Mouse (Mus musculus): ENCODE data around the gene Hgd.
"Not testable (repeated sequence)": the region's sequence is repeated elsewhere in the genome, so short reads cannot be mapped to it uniquely, and the experiment has no call there.

Hgd gene

GRCm38 (mm10) chr16:37626388-37626949 is 46.5 kb downstream of the Hgd start:
- no peak for DNase-seq (ENCODE audit: low read depth in 2 of 2, low spot score in 2 of 2)

GRCm38 (mm10) chr16:37628336-37628735 is 48.4 kb downstream of the Hgd start:
- DNase-seq (ENCODE audit: low read depth in 2 of 2, low spot score in 2 of 2): no peak

GRCm38 (mm10) chr16:37629011-37629410 is 49.1 kb downstream of the Hgd start:
- no peak for DNase-seq (ENCODE audit: low read depth in 2 of 2, low spot score in 2 of 2)

- DNase-seq (ENCODE audit: low read depth in 2 of 2, low spot score in 2 of 2): no peak
Measured at GRCm38 (mm10) chr16:37634578-37634977, 54.6 kb downstream of the Hgd start.

GRCm38 (mm10) chr16:37635095-37635494 is 55.1 kb downstream of the Hgd start:
- no peak for DNase-seq (ENCODE audit: low read depth in 2 of 2, low spot score in 2 of 2)

DNA sequence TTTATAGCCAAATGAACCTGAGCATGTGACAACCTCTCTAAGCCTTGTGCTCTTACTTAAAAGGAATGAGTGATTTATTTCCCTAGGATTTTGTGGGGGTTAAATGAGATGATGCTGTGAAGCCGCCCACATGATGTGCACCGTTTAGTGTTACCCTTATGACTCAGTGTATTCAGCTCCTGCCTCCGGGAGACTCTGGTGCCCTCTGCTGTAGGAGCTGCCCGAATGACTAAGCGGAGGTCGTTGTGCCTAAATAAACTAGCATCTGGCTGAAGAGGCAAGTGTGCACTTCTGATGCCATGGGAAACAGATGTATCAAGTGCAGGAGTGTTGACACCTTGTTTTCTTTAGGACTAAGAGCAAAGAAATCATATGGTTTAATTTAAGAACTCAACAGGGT is 56.2 kb downstream of the Hgd start:
- no peak for DNase-seq (ENCODE audit: low read depth in 2 of 2, low spot score in 2 of 2)

DNA sequence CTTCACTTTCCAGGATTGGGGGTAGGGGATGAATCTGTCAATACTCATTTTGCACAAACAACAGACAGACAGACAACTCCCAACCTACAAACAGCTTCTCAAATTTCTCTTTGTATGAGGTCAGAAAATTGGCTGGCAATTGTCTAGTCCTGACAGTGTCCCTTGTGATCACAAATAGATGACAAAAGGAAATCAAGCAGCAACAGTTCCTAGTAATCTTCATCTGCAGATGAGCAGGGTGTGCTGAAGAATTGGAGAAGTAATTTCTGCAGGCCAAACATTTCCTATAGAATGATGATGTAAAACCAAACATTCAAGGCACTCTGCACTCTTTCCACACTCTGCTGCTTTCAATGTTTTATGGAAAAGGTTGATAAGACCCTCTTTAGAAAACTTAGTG is 57.8 kb downstream of the Hgd start:
- DNase-seq (ENCODE audit: low read depth in 2 of 2, low spot score in 2 of 2): no peak

DNA sequence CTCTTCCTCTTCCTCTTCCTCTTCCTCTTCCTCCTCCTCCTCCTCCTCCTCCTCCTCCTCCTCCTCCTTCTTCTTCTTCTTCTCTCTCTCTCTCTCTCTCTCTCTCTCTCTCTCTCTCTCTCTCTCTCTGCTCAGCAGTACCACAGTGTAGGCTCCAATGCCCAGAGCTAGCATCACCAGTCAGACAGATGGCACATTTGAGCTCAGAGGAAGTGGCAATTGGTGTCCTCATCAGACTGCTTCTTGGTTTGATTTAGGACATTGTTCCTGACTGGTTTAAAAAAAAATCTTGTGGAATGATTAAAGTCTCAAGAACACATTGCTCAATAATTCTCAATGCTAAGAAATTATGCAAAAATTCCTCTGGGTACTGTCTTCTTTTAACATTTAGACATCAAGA is 60.6 kb downstream of the Hgd start:
- DNase-seq (ENCODE audit: low read depth in 2 of 2, low spot score in 2 of 2): not testable (repeated sequence)

- DNase-seq (ENCODE audit: low read depth in 2 of 2, low spot score in 2 of 2): no peak
Measured at GRCm38 (mm10) chr16:37644486-37644885, 64.5 kb downstream of the Hgd start.

- no peak for DNase-seq (ENCODE audit: low read depth in 2 of 2, low spot score in 2 of 2)
Measured at GRCm38 (mm10) chr16:37645211-37645610, 65.3 kb downstream of the Hgd start.

DNA sequence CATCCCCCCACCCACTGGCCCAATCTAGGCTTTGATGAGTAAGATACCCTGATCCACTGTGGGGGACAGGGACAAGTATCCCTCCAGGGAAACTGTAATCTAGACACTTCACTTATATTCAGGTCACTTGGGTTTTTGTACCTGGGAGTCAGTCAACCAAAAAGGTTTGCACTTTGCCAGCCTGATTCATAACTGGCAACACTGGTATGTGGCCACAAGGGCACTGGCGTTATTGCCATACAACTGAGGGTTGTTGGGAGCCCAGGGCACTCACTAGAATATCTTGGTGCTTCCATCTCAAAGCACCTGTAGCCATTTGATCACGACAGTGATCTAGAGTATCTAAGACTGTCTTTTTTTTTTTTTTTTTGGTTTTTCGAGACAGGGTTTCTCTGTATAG is 65.8 kb downstream of the Hgd start:
- no peak for DNase-seq (ENCODE audit: low read depth in 2 of 2, low spot score in 2 of 2)

- no peak for DNase-seq (ENCODE audit: low read depth in 2 of 2, low spot score in 2 of 2)
Measured at GRCm38 (mm10) chr16:37647067-37647466, 67.1 kb downstream of the Hgd start.

GRCm38 (mm10) chr16:37647936-37648335 is 68.0 kb downstream of the Hgd start:
- DNase-seq (ENCODE audit: low read depth in 2 of 2, low spot score in 2 of 2): no peak

GRCm38 (mm10) chr16:37649068-37649467 is 69.1 kb downstream of the Hgd start:
- DNase-seq (ENCODE audit: low read depth in 2 of 2, low spot score in 2 of 2): no peak

GRCm38 (mm10) chr16:37651467-37651866 is 71.5 kb downstream of the Hgd start:
- no peak for DNase-seq (ENCODE audit: low read depth in 2 of 2, low spot score in 2 of 2)

GRCm38 (mm10) chr16:37652654-37653053 is 72.7 kb downstream of the Hgd start:
- no peak for DNase-seq (ENCODE audit: low read depth in 2 of 2, low spot score in 2 of 2)

DNA sequence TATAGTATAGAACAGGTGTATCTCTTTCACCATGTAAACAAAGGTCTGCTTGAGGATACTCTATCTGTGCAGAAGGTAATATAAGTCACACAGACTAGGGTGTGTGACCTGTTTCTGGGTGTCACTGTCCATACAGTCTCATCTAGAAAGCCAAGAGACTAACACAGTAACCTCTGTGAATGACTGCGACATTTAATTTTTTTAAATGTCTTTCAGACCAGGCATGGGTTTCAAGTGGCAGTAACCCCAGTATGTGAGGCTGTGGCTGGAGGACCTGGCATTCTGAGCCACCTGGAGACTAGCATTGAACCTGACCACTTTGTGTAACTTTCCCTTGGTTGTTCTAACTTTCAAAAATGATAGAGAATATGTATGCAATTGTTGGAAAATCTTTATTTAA is 73.1 kb downstream of the Hgd start:
- DNase-seq (ENCODE audit: low read depth in 2 of 2, low spot score in 2 of 2): no peak

- peak; percentile 89 to 90 for DNase-seq (ENCODE audit: low read depth in 2 of 2, low spot score in 2 of 2)
Measured at GRCm38 (mm10) chr16:37653731-37654657, 74.0 kb downstream of the Hgd start, which contains the start of gene Ndufb4. Gene Ndufb4, minus strand, starts transcription at chr16:37654453.

- no peak for DNase-seq (ENCODE audit: low read depth in 2 of 2, low spot score in 2 of 2)
Measured at GRCm38 (mm10) chr16:37654831-37655455, 75.0 kb downstream of the Hgd start.

- no peak for DNase-seq (ENCODE audit: low read depth in 2 of 2, low spot score in 2 of 2)
Measured at GRCm38 (mm10) chr16:37655756-37656347, 75.9 kb downstream of the Hgd start.

DNA sequence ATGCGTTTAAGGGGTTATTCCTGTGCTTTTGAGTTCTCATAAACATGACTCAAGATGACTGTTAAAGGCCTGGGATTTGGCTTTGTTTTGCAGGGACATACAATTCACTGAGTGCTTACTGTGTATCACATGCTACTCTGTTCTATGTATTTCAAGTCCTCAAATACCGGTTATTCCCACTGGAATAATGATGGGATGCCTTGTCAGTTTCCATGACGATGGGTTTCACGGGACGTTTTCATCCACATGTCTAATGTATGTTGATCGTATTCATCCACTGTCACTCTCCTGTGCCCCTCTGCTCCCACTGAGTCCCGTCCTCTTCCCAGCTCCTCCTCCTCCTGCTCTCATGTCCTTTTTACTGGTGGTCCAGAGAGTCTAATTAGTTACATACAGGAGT is 76.8 kb downstream of the Hgd start:
- no peak for DNase-seq (ENCODE audit: low read depth in 2 of 2, low spot score in 2 of 2)

Data from CD8-positive naive resting alpha-beta T cell, adult 2 months (primary cell).